Mouse (Mus musculus) heart, postnatal 0 days (tissue): Measurements from ENCODE around the gene Lsm12.

ENCODE experiments used
- CTCF ChIP-seq: IDR thresholded peaks from 2 replicates; pipeline ENCODE4 v1.5.1; 2016; ENCODE audit warnings: antibody characterized with exemption, control low read depth, low read depth
- EP300 ChIP-seq: IDR thresholded peaks from 2 replicates; pipeline ENCODE4 v1.6.1; 2016; ENCODE audit warnings: antibody characterized with exemption, low read depth

- TF ChIP-seq CTCF, result peak; percentile 26
- no peak for TF ChIP-seq EP300
Measured at GRCm38 (mm10) chr11:102156039-102156785, 28.9 kb downstream of the Lsm12 start, which contains the start of gene Tmem101.
